Mouse (Mus musculus): Measurements from ENCODE around the gene Pibf1. TPM values are rescaled to one million over a fixed set of nuclear protein-coding genes. Genes with fewer than 3 reads are reported as not detected.

Gene Pibf1
- polyA plus RNA-seq, 1 experiment: 8.8 TPM

DNA sequence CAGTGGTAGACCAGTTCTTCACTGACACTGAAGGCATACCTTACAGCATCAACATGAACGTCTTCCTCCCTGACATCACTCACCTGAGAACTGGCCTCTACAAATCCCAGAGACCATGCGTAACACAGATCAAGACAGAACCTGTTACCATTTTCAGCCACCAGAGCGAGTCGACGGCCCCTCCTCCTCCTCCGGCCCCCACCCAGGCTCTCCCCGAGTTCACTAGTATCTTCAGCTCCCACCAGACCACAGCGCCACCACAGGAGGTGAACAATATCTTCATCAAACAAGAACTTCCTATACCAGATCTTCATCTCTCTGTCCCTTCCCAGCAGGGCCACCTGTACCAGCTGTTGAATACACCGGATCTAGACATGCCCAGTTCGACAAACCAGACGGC, 202.2 kb downstream of the Pibf1 start:
- peak overlapping the region; percentile 26 for H3K4me3 ChIP-seq (ENCODE audit: insufficient read depth, low read length)
- no peak overlapping the region for H3K27ac ChIP-seq (ENCODE audit: insufficient read depth, low read length)

More for the DNA sequence above, 202.2 kb downstream of the Pibf1 start:
- no peaks in the 10 kb centered on the region for H3K4me1 ChIP-seq (ENCODE audit: control insufficient read depth, insufficient read depth, low read length)
- TF ChIP-seq CTCF (IDR thresholded peaks at IDR 0.05; ENCODE audit: extremely low read depth, insufficient read depth, low read length) (no peak), POLR2A (IDR thresholded peaks at IDR 0.05; ENCODE audit: extremely low read depth, insufficient read depth, low read length) (no peak)

Other genes with a start within 250 kb of the Pibf1 start
- 2.4 and 4.3 TPM in 2 replicates for gene Rpl36a-ps1, start 105.1 kb upstream of the Pibf1 start, polyA plus RNA-seq (2012; rRNA removed)
- 63.3 and 67.9 TPM in 2 replicates for gene Mzt1, start 53.3 kb upstream of the Pibf1 start, polyA plus RNA-seq (2012; rRNA removed)
- gene Bora, start 53.2 kb upstream of the Pibf1 start, polyA plus RNA-seq (2012; rRNA removed): 3.5 and 4.0 TPM in 2 replicates
- 12.5 and 12.6 TPM in 2 replicates for gene Dis3, start 346 bp downstream of the Pibf1 start, polyA plus RNA-seq (2012; rRNA removed)
- 8.5 and 8.9 TPM in 2 replicates for gene Klf5, start 199.3 kb downstream of the Pibf1 start, polyA plus RNA-seq (2012; rRNA removed)

All from cortical plate, adult 2 months (tissue).